Comparison of ENCODE assay signal across 12 mouse cellular contexts in genomic region chr6:119416643-119417042, GRCm38 (mm10). TPM values are rescaled to one million over a fixed set of nuclear protein-coding genes. Genes with fewer than 3 reads are reported as not detected.
DNase-seq lines count a peak whose midpoint lies in the region; ATAC-seq and TF ChIP-seq lines count a peak whose summit lies in the region.
"Had no signal": no experiment of that assay in that cellular context is flagged by ENCODE, and none has a peak within 500 bp of the region (broad histone marks: within the 10 kb centered on the region; RNA-seq: fewer than 3 reads in every experiment).

No protein-coding gene starts in this region.

- TF ChIP-seq EP300 in stomach, postnatal 0 days (optimal IDR thresholded peaks at IDR 0.05): no peak

- no peak for TF ChIP-seq POLR2A in testis, adult 2 months (IDR thresholded peaks at IDR 0.05; ENCODE audit: control insufficient read depth, low read depth, low read length)

- TF ChIP-seq CTCF in testis, adult 2 months (IDR thresholded peaks at IDR 0.05; ENCODE audit: control insufficient read depth, insufficient read depth, insufficient replicate concordance, low read depth, low read length): no peak
- no peak for TF ChIP-seq CTCF in intestine, postnatal 0 days (IDR thresholded peaks at IDR 0.05; ENCODE audit: low read depth)
- TF ChIP-seq CTCF in stomach, postnatal 0 days (IDR thresholded peaks at IDR 0.05; ENCODE audit: low read depth): no peak

- H3K4me1 ChIP-seq in heart, embryonic 14.5 days (ENCODE audit: control insufficient read depth in 2 of 2, insufficient read depth in 2 of 2, low read length in 2 of 2): peaks cover 14 to 29% of the 10 kb centered on the region in 2 experiments
- H3K4me1 ChIP-seq in testis, adult 2 months (ENCODE audit: control insufficient read depth, insufficient read depth, low read length): no peaks in the 10 kb centered on the region
- H3K4me1 ChIP-seq in intestine, postnatal 0 days (replicated peaks; ENCODE audit: control insufficient read depth, insufficient read depth, low read length): no peaks in the 10 kb centered on the region; the same call in 1 of the 2 replicates
- no peaks in the 10 kb centered on the region for H3K4me1 ChIP-seq in stomach, postnatal 0 days (replicated peaks; ENCODE audit: control insufficient read depth, insufficient read depth)

- no peaks in the 10 kb centered on the region for H3K9me3 ChIP-seq in heart, embryonic 14.5 days (ENCODE audit: control insufficient read depth, low read length)
- no peaks in the 10 kb centered on the region for H3K9me3 ChIP-seq in intestine, postnatal 0 days (ENCODE audit: control insufficient read depth)
- no peaks in the 10 kb centered on the region for H3K9me3 ChIP-seq in stomach, postnatal 0 days (ENCODE audit: control insufficient read depth, low read length)
- H3K9me3 ChIP-seq: hindbrain, embryonic 10.5 days; midbrain, embryonic 10.5 days had no signal

- H3K27me3 ChIP-seq in heart, embryonic 14.5 days (ENCODE audit: control insufficient read depth, insufficient read depth, low read length): no peaks in the 10 kb centered on the region
- H3K27me3 ChIP-seq in testis, adult 2 months (ENCODE audit: control insufficient read depth, insufficient read depth, low read length): no peaks in the 10 kb centered on the region
- H3K27me3 ChIP-seq in intestine, postnatal 0 days (replicated peaks; ENCODE audit: control insufficient read depth, insufficient read depth, low read length): no peaks in the 10 kb centered on the region
- H3K27me3 ChIP-seq in stomach, postnatal 0 days (ENCODE audit: control insufficient read depth, insufficient read depth, low read length): no peaks in the 10 kb centered on the region
- H3K27me3 ChIP-seq: CH12.LX had no signal

- no peak overlapping the region for H3K9ac ChIP-seq in heart, embryonic 14.5 days (ENCODE audit: low read length)
- H3K9ac ChIP-seq in intestine, postnatal 0 days (ENCODE audit: low read depth, low read length): peak overlapping the region; percentile 40; the same call in 1 of the 2 replicates
- no peak overlapping the region for H3K9ac ChIP-seq in stomach, postnatal 0 days (ENCODE audit: low read length)

- no peak overlapping the region for H3K4me3 ChIP-seq in heart, embryonic 14.5 days (ENCODE audit: control insufficient read depth in 1 of 2, insufficient read depth in 1 of 2, low read depth in 1 of 2, low read length in 2 of 2)
- H3K4me3 ChIP-seq in testis, adult 2 months (ENCODE audit: control insufficient read depth, low read depth, low read length): peak overlapping the region; percentile 11; the same call in 1 of the 2 replicates
- peak overlapping the region; percentile 53 for H3K4me3 ChIP-seq in intestine, postnatal 0 days (ENCODE audit: low read depth, low read length)
- peak overlapping the region; percentile 27 for H3K4me3 ChIP-seq in stomach, postnatal 0 days (ENCODE audit: low read depth, low read length)

- WGBS in heart, embryonic 14.5 days: 72% methylated on average over 6 of the region's 6 CpGs
- 38% methylated on average over 6 of the region's 6 CpGs for WGBS in intestine, postnatal 0 days
- 42% methylated on average over 6 of the region's 6 CpGs for WGBS in stomach, postnatal 0 days

- ATAC-seq in heart, embryonic 14.5 days (ENCODE audit: insufficient number of reproducible peaks, insufficient read depth, low FRiP score, low read depth): no peak
- ATAC-seq in intestine, postnatal 0 days: no peak
- no peak for ATAC-seq in stomach, postnatal 0 days (ENCODE audit: low FRiP score, low TSS enrichment)

- H3K27ac ChIP-seq in heart, embryonic 14.5 days (replicated peaks in 1 of 2; ENCODE audit: control insufficient read depth in 1 of 2, insufficient read depth in 1 of 2, low read depth in 2 of 2, low read length in 2 of 2): no peak overlapping the region
- H3K27ac ChIP-seq in testis, adult 2 months (ENCODE audit: control insufficient read depth, insufficient read depth, low read depth, low read length): no peak overlapping the region
- peak overlapping the region; percentile 35; the same call in 1 of the 2 replicates for H3K27ac ChIP-seq in intestine, postnatal 0 days (ENCODE audit: low read depth, low read length)
- peak overlapping the region; percentile 70 for H3K27ac ChIP-seq in stomach, postnatal 0 days (replicated peaks)

- H3K36me3 ChIP-seq in heart, embryonic 14.5 days (ENCODE audit: control insufficient read depth, insufficient read depth, low read length): no peaks in the 10 kb centered on the region
- H3K36me3 ChIP-seq in testis, adult 2 months (ENCODE audit: control insufficient read depth, insufficient read depth, low read length): no peaks in the 10 kb centered on the region
- no peaks in the 10 kb centered on the region for H3K36me3 ChIP-seq in intestine, postnatal 0 days (ENCODE audit: control insufficient read depth, insufficient read depth)
- H3K36me3 ChIP-seq in stomach, postnatal 0 days (ENCODE audit: control insufficient read depth, insufficient read depth, low read length): no peaks in the 10 kb centered on the region
- H3K36me3 ChIP-seq: hindbrain, embryonic 10.5 days; midbrain, embryonic 10.5 days had no signal

- no peak for DNase-seq in heart, adult 8-10 months (ENCODE audit: low spot score)
- DNase-seq in testis, postnatal 10 days (ENCODE audit: low spot score): no peak
- no peak for DNase-seq in stomach, postnatal 0 days (ENCODE audit: low spot score)
- DNase-seq in adrenal gland, postnatal 10 days: no peak
- DNase-seq in cerebellum, adult 11-12 months: no peak
- DNase-seq: right cerebral cortex, postnatal 4 days had no signal

- peak overlapping the region; percentile 59 for H3K4me2 ChIP-seq in heart, embryonic 14.5 days (ENCODE audit: low read length)
- H3K4me2 ChIP-seq in intestine, postnatal 0 days (replicated peaks; ENCODE audit: low read depth): peak overlapping the region; percentile 63
- peak overlapping the region; percentile 44 for H3K4me2 ChIP-seq in stomach, postnatal 0 days (replicated peaks; ENCODE audit: low read depth)

RNA-seq across cellular contexts. Expression of gene Adipor2, which starts 0.9 kb away (rescaled TPM):
- 21.8 and 27.1 TPM in 2 replicates for polyA plus RNA-seq in heart, embryonic 14.5 days (2014; fragmentation: Nextera tagmentation; extraction: Ambion mirVana)
- total RNA-seq in heart, adult 8-10 months (2022): 10 to 100 TPM; 53.7 to 69.1 (median 61.2) TPM
- polyA plus RNA-seq in testis, adult 2 months (2012; rRNA removed): 20.8 and 22.0 TPM in 2 replicates
- 106 and 124 TPM in 2 replicates for polyA plus RNA-seq in intestine, postnatal 0 days (2015; fragmentation: Nextera tagmentation; extraction: Ambion mirVana)
- polyA plus RNA-seq in stomach, postnatal 0 days (2015; fragmentation: Nextera tagmentation; extraction: Ambion mirVana): 80.7 and 90.5 TPM in 2 replicates
- total RNA-seq in adrenal gland, postnatal 10 days (2021): 100 to 1,000 TPM; 204 to 214 TPM

Comparison
In these comparisons a context has a peak if more than half of its experiments do, and no peak if none do; other contexts are left out.
1. H3K27ac ChIP-seq: peak in intestine, postnatal 0 days (single experiment) and stomach, postnatal 0 days (single experiment); none in heart, embryonic 14.5 days (0 of 2) and testis, adult 2 months (single experiment).
2. H3K4me3 ChIP-seq: peak in testis, adult 2 months (single experiment), intestine, postnatal 0 days (single experiment) and stomach, postnatal 0 days (single experiment); none in heart, embryonic 14.5 days (0 of 2).
3. Peak in every context shown above with its lines, with median percentiles within 50 percentile points of each other: H3K4me2 ChIP-seq.